Mouse (Mus musculus): ENCODE results near the gene Cnbp.

Gene Cnbp

DNA sequence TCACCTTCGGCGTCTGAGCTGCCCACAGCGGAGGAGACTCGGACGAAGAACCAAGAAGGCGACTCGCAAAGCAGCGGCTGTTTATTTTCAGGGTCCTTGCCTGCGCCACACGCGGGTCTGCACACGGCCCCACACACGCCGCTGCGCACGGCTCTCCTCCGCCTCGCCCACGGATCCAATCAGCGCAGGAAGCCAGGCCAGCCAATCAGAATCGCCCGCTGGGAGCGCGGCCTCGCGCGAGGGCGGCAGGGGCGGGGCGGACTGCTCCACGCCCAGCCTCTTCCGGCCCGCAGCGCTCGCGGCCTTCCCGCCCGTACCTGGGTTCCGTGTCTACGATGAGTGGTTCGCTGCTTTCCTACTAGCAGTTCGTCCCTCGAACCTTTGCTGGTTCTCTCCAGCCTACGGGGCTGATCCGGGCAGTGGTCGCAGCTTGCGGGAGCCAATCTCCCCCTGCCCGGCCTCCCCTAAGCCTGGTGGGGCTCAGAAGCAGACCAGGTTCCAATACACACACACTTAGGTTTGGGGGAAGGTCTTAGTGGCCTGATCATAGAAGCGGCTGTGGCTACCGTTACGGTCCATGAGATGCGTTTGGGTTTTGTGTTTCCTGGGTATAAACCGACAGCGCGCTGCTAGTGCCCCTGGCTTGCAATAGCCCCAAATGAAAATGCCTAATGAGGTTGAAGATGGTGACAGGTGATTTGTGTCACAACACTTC is at the start of gene Cnbp:
TSS of gene Cnbp (minus strand) at position 207 of the 715 bp plus-strand sequence.
- in situ Hi-C loops (cut with MboI, MseI): no loop called here

DNA sequence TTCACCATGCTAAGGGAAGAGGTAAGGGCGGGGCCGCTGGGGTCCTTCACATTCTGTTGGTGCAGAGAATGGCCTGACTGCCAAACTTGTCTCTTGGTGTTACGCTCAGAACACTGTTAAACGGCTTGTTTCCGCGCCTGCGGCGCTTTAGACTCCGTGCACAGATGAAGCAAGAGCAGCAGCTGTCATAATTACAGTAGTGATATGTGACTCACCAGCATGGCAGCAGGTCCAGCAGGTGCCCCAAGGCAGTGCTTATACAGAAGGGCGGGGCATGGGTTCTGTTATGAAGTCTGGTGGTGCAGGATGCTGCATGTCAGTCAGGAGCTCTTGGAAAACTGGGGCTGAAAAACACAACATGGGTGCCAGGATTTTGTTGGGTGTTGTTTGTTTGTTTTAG is 47.1 kb upstream of the Cnbp start:
- in situ Hi-C loops (cut with MboI, MseI): no loop called here

DNA sequence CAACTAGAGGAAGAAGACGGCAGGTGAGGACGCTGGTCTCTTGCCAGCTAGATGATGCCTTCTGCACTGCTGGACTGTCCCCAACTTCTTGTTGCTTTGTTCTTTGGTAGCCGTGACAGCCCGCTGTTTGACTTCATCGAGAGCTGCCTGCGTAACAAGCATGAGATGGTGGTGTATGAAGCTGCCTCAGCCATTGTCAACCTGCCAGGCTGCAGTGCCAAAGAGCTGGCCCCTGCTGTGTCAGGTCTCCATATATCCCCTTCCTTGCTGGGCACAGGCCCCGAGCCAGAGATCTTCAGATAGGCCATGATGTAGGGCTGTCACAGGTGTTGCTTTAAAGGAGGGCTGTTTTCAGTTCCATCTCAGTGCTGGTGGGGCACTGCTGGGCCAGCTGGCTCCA is 43.0 kb upstream of the Cnbp start:
- in situ Hi-C loops (cut with MboI, MseI): no loop called here

DNA sequence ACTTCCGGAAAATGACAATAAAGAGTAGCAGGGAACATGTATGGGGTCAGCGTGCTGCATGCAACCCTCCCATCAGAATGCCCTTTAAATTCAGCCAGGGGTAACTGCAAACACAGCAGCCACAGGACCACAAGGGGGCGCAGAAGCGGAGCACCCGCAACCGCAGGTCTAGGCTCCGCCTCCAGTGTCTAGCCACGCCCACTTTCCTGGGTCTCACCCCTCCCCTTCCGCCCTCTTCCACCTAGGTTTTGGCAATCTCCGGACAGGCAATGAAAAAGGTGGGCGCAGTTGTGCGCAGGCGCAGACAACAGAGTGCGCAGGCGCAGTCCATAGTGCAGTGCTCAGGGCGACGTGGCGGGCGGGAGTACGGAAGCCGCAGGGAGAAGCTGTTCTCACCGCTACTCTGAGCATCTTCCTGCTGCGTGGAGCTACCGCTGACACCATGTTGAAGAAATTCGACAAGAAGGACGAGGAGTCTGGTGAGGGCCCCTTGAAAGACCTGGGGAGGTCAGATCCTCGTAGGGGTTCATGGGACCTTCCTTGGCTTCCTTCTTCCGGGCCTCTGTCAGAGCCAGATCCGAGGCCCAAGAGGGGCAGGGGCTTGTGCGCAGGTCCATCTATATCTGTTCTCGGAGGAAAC is 36.8 kb upstream of the Cnbp start, which contains the start of gene Copg1:
TSS of gene Copg1 (plus strand) at position 221 of the 640 bp plus-strand sequence.
- in situ Hi-C loops (cut with MboI, MseI): no loop called here

DNA sequence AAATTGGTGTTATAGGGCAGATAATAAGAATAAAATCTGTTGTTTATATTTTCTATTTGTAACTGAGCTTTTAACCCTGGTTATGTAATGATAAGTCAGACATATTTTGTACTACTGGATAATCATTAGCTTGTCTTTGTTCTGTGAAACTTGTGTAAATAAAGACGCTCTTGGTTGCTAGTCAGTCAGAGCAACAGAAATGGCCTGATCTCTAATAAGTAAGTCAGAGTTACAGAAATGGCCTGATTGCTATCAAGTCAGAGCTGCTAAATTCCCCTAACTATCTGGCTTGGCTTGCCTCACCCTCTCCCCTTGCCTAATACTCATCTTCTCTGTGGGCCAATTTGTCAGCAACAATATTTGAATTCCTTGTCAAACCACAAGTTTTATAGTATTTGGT is 35.8 kb upstream of the Cnbp start:
- in situ Hi-C loops (cut with MboI, MseI): no loop called here

DNA sequence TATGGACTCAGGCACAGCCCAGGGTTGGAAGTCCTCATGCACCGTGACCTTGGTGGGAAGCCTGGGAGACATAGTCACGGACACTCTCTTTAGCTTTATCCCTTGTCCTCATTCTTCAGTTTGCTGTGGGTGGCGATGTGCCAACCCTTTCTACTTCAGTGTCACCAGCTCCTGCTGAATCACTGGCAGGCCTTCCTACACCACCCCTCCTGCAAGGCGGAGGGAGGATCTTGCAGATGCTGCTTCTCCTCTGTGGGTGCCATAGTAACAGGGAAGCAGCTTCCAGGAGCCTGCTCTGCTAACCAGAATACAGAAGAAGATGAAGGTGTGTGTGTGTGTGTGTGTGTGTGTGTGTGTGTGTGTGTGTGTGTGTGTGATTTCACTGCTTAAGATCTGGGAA is 31.9 kb upstream of the Cnbp start:
- in situ Hi-C loops (cut with MboI, MseI): no loop called here

DNA sequence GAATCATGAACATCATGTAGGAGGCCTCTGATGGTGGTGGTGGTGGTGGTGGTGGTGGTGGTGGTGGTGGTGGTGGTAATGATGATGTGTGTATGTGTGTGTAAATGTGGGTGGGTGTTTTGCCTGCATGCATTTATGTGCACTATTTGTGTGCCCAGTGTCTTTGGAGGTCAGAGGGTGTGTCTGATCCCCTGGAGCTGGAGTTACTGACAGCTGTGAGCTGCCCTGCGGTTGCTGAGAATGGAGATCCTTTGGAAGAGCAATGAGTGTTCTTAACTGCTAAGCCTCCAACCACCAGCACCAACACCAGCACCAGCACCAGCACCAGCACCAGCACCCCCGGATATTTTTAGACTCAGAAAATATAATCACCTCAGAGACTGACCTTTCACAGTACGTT is 31.3 kb upstream of the Cnbp start:
- in situ Hi-C loops (cut with MboI, MseI): no loop called here

DNA sequence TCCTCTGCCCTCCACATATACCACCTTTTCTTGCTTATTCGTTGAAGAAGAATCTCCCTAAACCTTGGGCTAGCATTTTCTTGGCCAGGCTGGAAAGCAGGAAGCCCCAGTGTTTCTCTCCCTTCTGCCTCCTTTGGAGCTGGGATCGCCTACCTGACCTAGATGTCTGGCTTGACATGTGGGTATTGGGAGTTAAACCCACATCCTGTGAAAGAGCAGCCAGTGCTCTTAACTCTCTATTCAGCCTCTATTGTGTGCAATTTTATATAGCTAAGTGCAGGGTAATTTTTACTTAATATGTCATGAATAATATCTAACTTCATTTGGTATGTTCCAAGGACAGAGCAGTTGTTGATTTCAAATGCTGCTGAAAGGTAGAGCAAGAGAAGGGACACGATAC is 28.7 kb upstream of the Cnbp start:
- in situ Hi-C loops (cut with MboI, MseI): no loop called here

DNA sequence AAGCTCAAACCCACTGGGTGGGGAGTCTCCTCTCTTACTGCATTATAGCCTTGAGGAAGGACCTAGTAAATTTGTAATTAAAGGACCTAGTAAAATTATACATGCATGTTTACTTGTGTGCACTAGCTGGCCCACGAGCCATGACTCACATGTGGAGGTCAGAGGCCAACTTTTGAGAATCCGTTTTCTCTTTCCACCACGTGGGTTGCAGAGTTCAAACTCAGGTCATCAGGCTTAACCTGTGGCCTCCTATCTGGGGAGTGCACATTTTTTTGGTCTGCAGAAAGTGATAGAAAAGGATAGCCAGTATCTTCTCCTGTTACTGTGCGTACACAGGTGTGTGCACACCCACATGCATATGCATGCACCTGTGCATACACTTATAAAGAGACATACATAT is 28.1 kb upstream of the Cnbp start:
- in situ Hi-C loops (cut with MboI, MseI): no loop called here

DNA sequence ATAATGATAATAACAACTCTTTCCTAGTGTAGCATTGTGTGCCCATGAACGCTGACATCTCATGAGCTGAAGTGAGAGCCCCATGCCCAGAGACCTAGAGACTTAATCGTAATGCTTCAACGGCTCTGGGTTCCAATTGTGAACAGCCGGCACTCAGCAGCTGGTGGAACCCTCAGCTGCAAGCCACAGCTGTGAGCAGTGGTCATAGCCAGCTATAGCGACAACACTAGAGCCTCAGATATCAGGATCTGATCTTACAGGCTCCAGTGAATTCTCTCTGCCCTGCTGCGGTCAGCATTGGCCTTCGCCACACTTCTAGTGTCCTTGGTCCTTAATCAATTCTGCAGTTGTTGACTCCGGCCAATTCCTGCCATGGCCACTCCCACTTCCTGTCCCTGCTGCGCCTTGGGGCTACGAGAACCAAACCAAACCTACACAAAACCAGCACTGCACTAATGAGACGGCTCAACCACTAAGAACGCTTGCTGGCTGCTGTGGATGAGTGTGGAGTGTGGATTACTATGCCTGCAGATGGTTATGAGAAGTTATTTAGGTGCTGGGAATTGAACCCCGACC is 25.2 kb upstream of the Cnbp start:
- in situ Hi-C loops (cut with MboI, MseI): no loop called here

DNA sequence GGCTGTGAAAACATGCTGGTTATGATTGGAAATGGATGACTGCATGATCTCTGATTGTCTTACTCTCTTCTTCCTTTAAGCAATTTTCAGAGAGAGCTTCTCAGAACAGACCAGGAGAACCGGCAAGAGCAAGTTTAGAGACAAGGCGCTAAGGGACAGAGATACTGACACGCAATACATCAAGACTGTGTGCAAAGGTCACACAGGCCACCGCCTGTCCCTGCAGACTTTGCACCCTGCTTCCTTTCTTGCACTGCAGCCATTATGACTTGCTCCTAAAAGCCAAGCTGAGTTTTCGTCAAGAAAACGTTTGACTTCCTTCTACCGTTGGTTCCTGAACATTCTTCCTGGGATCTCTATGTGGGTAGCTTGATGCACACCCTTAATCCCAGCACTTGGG is 24.7 kb upstream of the Cnbp start:
- in situ Hi-C loops (cut with MboI, MseI): no loop called here

DNA sequence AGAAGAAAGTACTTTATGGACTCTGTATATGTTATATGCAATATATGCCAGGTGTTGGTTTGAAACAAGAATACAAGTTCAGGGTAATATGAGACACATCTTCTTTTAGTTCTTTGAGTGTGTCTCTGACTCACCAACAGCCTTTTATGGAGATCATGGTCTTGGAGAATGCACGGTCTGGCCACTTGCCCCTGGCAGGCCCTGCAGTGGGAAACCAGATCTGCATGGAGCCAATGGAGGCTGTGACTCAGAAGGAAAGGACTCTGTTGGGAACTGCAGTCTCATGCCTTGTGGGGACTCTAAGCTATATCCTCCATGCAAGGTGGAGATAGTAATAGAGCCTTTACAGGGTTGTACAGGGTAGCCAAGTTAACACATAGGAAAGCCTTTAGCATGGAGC is 24.2 kb upstream of the Cnbp start:
- in situ Hi-C loops (cut with MboI, MseI): no loop called here

DNA sequence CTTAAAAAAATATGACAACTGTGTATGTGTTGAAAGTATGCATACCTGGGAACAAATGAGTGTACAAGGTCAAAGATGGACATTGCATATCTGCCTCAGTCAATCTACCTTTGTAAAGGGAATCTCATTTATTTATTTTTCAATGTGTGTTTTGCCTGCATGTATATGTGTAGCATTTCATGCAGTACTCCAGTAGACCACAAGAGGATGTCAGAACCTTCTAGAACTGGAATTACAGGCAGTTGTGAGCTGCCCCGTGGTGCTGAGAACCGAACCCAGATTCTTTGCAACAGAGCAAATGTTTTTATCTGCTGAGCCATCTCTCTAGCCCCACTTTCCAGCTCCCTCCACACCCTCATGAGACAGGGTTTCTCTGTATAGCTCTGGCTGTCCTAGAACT is 23.1 kb upstream of the Cnbp start:
- in situ Hi-C loops (cut with MboI, MseI): no loop called here

DNA sequence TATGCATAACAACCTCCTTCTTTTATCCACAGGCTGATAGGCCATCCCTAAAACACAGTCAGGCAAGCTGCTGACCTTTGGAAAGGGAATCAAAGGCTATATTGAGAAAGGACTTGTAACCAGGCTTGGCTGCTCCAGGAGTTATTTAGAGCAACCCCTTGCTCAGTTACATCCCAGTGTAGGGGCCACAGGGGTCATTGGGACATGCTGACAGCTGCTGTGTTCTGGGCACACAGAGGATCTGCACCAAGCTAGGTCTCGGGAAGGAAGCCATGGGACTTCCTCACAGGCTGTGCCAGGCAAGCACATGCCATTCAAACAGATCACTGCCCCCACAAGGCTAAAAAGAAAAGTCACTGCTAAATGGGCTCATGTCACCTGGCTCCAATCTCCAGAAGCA is 22.2 kb upstream of the Cnbp start:
- in situ Hi-C loops (cut with MboI, MseI): no loop called here

DNA sequence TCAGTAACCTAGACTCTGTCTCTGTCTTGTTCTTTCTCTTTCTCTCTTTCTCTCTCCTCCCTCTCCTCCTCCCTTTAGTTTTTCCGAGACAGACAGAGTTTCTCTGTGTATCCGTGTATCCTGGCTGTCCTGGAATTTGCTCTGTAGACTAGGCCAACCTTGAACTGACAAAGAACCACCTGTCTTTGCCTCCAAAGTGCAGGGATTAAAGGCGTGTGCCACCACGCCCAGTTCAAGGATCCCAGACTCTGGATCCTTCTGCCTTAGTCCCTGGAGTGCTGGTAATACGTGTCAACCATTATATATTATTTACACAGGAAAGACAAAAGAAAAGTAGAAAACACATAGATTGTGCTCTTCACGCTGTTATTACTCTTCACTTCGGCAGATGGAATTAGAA is 20.3 kb upstream of the Cnbp start:
- in situ Hi-C loops (cut with MboI, MseI): no loop called here

DNA sequence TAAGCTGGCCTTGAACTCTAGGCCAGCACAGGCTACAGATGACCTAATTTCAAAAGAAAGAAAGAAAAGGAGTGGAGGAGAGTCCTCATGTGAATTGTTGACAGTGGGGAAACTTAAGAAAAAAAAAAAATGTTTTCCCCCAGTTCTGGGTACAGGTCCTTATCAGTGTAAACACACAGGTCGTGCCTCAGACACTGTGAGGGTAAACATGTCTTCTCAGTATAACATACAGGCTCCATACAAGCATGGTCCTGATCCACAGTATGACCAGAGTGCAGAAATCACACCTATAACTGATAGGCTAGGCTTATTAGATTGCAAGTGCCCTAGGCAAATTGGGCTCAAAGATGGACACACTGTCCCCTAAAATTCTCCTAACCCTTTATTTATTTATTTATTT is 19.5 kb upstream of the Cnbp start:
- in situ Hi-C loops (cut with MboI, MseI): no loop called here

DNA sequence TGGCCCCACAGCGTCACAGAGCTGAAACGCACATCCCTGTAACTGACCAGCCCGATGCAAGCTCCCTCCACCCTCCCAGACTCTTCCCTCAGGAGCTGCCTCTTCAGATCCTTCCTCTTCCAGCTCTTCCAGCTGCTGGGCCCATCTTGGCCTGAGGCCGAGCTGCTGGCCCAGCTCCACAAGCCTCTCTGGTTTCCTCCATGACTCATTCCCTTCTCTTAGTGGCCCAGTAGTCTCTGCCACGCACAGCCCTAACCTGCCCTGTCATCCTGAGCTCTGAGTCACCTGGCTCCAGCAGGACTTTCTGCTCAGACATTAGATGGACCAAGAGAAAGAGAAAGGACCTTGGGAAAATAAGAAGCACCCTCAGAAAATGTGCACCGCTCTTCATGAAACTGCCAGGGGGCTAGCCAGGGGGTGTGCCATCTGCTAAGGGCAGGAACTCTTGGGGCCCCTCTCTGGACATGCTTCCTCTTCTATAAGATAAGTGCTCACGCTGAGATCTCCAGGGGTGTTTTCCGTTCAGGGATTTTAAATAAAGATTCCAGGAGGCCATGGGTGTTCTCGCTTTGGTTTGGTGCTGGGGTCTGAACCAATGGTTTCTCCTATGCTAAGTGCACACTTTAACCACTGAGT is 18.1 kb upstream of the Cnbp start:
- in situ Hi-C loops (cut with MboI, MseI): no loop called here

DNA sequence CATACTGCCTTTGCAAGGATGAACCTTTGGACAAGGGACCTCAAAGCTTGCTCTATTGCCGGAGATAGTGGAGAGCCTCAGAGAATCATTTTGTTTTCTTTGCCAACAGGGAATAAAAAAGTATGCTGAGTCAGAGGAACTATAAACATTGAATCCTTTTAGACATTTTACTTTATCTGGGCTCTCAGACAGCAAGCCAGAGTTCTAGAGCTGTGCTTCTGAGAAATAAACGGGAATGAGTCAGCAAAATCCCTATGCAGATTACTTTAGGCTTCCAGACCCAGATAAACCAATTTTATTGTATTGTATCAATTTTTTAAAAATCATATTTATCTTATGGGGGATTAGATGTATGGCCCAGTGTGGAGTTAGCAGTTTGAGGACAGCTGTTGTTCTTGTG is 16.4 kb upstream of the Cnbp start:
- in situ Hi-C loops (cut with MboI, MseI): no loop called here

DNA sequence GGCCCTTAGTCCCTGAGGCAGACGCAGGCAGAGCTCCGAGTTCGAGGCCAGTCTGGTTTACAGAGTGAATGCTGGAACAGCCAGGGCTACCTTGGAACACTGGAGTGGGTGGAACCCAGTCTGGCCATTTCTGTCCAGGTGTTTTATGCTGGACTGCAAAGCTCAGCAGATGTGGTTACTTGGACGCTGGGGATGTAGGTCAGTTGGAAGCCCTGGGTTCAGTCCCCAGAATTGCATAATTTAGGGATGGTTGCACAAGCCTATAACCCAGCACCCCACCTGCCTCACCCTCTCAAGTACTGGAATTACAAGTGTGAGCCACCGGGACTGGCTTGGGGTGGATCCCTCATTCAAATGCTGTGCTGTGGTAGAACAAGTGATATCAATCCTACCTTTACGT is 15.3 kb upstream of the Cnbp start:
- in situ Hi-C loops (cut with MboI, MseI): no loop called here

DNA sequence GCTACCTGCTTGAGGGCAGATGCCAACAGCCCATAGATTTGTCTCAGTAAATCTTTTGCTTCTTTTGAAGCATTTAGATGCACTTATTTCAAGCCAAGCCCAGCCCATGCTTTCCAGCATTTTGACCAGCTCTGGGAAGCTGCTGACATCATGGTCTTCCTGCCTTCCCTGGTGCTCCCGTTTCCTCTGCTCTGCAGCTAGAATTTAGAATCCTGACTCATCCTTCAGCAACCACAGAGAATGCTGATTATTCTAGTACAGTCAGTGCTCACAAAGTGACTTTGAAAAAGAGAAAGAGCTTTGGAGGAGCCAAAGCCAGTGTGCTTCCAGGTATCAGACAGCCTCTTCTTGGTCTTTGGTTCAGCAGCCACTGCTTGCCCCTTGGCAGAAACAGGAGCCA is 6.2 kb upstream of the Cnbp start:
- in situ Hi-C loops (cut with MboI, MseI): no loop called here

DNA sequence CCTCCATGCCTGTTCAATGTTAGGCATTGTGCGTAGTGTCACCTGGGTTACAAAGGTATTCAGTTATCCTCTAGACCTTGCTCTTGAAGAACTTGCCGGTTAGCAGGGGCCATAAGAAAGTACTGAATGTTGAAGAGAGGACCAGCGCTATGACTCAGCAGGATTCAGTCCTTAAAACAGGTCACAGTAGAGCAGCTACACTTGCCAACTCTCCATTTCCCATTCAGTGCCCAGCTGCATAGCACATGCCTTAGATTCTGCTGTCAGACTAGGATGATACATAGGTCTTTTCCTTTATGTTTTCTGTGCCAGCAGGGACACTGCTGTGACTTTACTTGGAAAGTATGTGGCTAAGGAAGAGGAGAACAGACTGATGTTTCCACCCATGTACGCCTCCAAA is 2.5 kb upstream of the Cnbp start:
- in situ Hi-C loops (cut with MboI, MseI): no loop called here

DNA sequence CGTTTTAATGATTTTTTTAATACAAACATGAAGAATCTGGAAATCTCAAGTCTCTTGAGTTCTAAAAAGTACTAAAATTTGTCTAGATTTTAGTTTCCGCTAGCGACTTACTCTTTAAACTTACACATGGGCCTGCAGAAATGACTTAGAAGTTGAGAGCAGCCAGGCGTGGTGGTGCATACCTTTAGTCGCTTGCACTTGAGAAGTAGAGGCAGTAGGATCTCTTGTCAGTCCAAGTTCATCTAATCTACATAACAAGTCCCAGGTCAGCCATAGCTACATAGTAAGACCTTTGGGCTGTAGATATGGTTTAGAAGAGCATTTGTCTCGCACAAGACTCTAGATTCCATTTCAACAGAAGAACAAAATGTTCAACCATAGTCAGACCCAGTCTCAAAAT is 965 bp upstream of the Cnbp start:
- in situ Hi-C loops (cut with MboI, MseI): no loop called here

Data from T-helper 2 cell (primary cell).